Mouse (Mus musculus) gastrocnemius, adult 18-20 months (tissue): ENCODE data around the gene Wdr66. TPM values are rescaled to one million over a fixed set of nuclear protein-coding genes. Genes with fewer than 3 reads are reported as not detected.

Source experiments
- DNase-seq: peaks from one replicate; pipeline ENCODE4 v3.0.0; 2021; ENCODE audit warnings: low spot score
- total RNA-seq, 2 experiments: library from RNA; stranded (reverse); gene quantifications; 2 replicates each; pipeline ENCODE4 v1.2.3; 2021

Gene Wdr66
- total RNA-seq, 2 experiments from 2014 or later, result 0.76 to 1.2 TPM

DNA sequence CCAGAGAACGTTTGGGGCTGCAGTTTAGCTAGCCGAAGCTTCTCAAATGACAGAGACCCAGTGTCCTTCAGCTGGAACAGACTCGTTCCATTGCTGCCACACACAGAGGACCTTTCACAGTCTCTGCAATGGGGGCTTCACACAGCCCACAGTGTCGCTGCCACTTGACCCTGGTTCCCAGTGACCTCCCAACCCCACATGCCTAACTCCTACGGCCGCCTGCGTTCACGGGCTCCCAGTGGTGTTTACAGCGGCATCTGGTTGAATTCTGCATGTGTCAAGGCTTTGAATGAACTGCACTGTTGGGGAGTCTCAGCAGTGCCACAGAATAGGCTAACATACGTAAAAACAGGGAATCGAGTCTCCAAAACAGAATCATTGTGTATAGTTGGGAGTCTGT lies 19.0 kb downstream of the Wdr66 start:
- DNase-seq, result no peak

DNA sequence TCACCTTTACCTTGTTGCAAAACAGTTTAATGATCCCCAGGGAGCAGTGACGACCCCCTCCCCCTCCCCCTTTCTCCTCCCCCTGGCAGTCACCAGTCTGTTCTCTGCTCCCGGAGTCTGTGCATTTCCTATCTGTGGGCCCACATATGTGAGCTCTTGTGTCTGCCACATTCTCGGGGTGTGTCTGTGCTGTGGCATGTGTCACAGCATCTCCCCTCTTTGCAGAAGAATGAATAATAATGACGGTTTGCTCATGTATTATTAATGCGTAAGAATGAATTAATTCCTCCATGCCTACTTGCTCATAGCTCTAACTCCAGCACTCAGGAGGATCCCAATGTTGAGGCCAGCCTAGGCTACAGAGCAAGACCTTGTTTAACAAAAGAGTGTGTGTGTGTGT lies 21.0 kb downstream of the Wdr66 start:
- no peak for DNase-seq

DNA sequence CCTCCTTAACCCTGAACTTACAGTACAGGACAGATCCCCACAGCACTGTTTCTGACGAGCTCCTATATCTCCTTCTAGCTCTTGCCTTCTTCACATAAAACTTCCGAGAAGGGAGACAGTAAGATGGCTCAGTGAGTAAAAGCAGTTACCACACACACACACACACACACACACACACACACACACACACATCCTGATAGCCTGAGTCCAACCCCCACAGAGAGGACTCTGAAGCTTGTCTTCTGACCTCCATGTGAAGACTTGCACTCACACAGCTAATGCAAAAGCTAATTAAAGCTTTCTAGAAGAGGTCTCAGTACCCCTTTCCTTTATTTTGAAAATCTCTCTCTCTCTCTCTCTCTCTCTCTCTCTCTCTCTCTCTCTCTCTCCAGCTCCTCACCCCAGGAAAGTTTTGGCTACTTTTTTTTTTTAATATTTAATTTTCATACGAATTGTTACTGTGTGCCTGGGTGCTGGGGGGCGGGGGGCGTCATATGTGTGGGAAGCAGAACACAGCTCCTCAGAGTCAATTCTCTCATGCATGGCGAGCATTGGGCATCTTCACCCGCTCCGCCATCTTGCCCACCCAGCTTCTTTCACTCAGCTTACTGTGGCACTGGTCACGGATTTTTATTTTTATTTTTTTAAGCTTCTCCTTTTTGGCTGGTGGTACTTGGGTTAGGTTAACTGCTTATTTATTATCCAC lies 24.9 kb downstream of the Wdr66 start:
- no peak for DNase-seq

DNA sequence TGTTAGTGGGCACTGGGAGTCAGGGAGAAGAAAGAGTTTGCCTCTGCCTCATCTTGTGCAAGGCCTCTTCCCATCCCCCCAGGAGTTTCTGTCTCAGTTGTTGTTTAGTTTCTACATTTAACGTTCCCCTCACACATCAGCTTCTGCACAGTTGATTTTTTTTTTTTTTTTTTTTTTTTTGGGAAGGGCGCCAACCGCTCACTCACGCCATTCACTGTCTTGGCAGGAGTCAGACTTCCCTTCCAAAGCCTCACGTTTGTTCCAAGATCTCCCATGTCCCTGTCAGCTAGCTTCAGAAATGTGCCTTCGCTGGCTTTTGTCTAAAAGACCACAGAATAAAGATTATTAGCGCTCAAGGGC lies 25.4 kb downstream of the Wdr66 start:
- no peak for DNase-seq

DNA sequence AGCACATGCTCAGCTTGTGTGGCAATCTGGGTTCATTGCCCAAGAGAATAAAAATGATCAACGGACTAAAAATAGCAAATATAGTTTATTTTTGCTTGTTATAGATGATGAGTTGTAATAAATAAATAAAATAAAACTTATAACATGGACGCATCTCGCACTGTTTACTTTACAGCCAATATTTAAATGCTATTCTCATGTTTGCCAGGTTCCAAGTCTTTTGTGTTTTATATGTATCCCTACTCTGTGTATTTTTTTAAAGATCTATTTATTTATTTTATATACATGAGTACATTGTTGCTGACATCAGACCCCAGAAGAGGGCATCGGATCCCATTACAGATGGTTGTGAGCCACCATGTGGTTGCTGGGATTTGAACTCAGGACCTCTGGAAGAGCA lies 25.8 kb downstream of the Wdr66 start:
- no peak for DNase-seq

DNA sequence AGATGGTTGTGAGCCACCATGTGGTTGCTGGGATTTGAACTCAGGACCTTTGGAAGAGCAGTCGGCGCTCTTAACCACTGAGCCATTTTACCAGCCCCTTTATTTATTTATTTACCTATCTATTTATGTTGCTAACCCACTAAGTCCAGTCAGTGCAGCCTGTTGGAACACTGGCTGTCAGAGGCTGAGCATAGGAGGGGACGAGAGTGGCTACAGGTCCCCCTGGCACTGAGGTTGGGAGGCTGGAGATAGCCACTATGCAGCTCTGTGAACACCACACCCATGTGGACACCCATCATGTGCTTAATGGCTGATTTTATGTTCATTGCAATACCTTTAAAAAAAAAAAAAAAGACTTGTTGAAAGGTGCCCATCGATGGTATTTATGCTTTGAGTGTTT lies 27.3 kb downstream of the Wdr66 start:
- DNase-seq, result no peak

DNA sequence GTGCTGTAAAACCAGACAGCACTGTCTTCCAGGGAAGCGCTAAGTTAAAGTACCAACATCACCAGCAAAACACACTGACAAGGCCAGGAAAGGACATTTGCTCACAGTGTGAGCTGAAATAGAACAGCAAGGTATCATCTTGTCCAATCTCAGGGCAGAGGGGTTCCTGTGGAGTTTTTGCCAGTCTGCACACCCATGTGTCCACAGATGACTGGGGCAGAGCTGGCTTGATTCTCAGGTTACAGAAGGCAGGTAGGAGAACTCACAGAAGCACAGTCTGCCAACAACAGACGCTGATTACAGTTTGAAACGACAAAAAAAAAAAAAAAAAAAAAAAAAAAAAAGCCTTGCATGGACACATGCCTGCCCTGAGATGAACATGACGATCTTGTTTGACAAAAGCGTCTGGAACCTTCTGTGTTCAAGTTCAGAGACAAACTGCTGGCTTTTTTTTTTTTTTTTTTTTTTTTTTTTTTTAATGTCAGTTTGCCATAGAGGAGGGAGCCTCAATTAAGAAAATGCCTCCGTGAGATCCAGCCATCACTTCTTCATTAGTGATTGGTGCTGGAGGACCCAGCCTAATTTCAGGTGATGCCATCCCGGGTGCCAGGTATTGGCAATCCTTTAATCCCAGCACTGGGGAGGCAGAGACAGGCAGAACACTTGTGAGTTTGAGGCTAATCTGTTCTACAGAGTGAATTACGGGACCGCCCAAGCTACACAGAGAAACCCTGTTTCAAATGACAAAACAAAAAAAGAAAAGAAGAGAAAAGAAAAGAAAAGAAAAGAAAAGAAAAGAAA lies 29.6 kb downstream of the Wdr66 start:
- no peak for DNase-seq

DNA sequence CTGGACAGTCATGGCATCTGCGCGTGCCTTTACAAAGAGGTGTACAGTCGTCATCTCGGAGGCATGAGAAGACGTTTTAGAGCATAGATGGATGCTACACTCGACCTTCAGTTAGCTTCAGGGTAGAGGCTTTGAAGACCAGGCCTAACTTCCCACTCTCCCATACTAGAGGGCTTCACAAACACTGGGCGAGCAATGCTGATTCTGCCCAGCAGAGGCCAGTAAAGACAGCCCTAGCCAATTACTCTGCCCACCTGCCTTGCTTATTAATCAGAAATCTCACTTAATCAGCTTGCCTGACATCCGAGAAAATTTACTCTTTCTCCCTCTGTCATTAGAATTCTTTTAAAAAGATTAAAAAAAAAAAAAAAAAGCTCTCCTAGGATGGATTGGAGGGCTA lies 33.3 kb downstream of the Wdr66 start:
- DNase-seq, result peak; percentile 18

DNA sequence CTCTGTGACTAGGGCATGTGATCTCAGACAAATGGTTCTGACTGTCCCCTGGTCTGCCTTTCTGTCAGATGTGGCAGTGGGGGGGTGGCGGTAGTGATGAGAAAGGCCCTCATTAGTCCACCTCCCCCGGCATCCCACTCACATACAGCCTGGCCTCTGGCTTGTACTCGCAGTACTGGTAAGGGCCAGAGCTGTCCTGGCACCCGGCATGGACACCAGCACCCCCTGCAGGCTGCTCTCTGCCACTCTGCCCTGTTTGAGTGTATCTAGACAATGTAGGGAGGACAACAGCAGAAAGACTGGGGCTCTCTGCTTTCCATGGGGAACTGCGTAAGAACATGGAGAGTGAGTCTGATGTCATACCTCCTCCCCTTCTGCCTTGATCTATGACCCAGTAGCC lies 36.2 kb downstream of the Wdr66 start:
- DNase-seq, result no peak

DNA sequence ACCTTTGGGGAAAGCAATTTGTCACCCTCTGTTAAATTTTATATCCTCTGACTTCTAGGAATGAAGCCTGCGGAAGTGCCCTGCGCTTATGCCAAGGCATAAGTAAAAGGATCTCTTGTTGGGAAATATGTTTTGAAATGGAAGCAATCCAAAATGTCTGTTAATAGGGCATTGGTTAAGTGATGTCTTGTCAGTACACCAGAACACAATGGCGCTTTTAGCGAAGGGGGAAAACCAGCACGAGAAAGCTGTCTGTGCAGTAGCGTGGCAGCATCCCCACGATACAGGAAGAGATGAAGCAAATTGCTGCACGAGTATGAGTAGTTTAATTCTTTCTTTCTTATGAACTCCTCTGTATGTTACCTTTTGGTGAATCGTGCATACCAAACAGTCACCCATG lies 42.8 kb downstream of the Wdr66 start:
- no peak for DNase-seq

DNA sequence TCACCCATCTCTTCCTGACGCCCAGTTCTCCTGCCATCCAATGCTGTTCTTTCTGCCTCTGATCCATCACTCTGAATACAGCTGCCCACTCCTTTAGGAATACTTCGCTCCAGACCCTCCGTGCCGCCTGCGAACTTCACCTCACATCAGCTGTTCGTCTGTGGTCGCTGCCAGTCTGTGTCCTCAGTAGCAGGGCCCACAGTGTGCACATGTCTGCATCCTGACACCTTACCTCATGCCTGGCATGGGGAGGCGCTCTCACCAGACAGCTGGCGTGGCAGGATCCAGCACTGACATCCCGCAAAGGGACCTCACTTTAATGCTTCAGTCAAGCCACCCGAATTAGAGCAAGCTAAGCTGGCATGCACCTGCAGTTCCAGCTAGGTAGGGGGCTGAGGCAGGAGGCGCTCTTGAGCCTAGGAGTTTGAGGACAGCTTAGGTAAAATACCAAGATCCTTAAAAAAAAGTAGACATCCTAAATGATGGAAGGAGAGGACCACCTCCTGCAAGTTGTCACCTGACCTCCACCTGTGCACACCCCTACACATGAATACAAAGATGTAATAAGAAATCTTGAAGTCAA lies 44.4 kb downstream of the Wdr66 start:
- DNase-seq, result no peak

DNA sequence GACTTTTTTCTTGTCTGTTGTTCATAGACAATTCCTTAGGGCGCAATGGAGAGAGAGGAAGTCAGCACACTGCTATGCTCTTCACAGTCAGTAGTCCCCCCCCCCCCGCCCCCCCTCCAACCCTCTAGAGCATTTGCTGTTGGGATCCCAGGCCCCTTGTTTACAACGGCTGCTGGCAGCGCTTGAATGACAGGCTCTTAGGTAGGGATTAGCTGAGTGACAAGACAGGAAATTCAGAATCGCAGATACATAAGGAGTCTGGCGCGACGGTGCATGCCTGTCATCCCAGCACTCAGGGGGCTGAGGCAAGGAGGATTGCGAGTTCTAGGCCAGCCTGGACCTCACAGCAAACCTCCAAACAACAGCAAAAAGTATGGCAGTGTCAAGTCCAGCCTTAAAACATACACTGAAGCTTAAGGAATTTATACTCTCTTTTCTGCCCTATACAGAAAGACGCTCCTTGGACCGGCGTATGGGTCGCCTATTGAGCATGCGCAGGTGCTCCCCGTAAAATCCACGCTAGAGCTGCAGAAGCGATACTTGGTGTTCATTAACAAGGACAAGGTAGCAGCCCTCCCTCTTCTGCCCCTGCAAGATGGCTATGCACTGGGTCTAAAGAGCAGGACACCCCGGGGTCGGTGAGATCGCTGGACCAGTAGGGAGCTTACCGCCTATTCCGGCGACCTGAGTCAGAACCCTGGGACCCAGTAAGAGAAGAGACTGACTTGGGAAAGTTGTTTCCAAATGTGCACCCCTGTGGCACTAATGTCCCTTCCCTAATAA lies 45.3 kb downstream of the Wdr66 start:
- DNase-seq, result no peak

DNA sequence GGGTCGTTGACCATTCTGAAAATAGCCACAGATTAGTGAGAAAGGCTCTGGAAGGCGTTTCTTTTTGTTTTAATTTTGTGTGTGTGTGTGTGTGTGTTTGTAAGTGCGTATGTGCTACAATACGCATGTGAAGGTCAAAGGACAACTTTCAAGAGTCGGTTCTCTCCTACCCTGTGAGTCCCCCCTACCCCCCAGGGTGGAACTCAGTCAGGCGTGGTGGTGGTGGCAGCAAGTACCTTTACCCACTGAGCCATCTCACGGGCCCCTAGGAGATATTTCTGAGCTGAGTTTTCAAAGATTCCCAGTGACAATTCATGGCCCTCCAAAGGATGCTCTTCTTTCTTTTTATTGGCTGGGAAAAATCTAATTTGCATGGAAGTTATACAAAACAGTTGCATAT lies 45.9 kb downstream of the Wdr66 start:
- DNase-seq, result no peak

DNA sequence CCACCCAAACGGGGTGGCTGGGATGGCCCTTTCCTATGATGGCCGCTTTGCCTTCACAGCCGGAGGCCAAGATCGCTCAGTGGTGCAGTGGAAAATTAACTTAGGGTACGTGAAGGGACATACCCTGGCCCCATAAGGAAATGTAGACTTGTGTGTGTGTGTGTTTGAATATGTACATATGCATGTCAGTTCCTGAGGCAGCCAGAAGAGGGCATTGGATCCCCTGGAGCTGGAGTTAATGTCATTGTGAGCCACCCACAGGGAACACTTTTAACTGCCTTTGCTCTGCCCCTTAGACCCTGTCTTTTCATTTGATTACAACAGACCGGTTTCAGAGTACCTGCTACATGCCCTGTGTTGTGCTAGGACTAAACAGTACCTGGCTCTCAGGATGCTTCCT lies 46.6 kb downstream of the Wdr66 start:
- no peak for DNase-seq

DNA sequence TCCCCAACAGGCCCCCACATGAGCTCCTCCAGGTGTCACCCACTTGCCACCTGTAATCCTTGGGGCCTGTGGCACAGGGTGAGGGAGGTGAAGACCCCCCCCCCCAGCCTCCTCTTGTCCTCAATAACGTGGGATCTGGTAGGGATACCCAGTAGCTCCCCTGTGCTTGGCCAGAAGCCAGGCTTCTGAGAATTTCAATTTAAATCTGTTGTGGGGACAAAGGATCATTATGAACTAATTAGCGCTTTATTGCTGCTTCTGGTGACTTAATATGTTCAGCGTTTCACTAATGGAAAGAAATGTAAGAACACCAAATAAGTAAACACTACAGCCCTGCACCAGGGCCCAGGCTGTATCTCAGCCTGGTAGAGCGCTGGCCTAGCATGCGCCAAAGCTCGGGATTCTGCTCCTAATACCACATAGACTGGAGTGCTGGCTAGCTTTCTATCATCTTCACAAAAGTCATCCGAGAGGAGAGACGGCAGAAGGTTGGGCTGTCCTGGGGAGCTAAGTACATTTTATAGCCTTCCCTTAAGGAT lies 48.7 kb downstream of the Wdr66 start:
- DNase-seq, result no peak

DNA sequence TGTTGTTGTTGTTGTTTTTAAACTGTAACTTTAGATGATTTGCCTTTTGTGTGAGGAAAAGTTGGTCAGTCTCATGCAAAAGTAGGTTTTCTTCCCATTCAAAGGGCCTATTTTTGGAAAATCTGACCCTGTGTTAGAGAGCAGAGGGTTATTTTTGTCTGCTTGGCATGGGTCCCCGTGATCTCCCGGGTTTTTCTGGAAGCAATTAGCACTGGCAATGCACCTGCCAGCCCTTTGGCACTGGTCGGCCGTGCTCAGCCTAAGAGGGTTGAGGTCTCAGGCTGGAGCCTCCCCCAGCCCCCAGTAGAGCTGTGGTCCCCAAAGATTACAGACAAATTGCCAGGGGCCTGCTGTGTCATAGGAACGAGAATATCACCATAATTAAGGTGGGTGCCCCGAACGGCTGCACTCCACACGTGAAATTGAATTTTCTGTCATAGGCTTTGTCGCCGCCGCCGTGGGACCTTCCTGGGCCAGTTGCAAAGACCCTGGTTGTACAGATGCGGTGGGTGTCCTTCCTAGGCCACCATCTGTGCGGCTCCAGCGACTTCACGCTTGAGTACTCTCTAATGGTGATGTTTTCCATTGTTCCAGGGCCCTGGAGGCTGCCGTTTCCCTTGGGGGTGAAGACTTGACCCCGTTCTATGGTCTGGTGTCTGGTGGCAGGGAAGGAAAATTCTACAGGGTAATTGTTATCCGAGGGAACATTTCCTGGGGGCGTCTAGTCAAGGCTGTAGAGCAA lies 50.0 kb downstream of the Wdr66 start:
- peak; percentile 39 for DNase-seq

DNA sequence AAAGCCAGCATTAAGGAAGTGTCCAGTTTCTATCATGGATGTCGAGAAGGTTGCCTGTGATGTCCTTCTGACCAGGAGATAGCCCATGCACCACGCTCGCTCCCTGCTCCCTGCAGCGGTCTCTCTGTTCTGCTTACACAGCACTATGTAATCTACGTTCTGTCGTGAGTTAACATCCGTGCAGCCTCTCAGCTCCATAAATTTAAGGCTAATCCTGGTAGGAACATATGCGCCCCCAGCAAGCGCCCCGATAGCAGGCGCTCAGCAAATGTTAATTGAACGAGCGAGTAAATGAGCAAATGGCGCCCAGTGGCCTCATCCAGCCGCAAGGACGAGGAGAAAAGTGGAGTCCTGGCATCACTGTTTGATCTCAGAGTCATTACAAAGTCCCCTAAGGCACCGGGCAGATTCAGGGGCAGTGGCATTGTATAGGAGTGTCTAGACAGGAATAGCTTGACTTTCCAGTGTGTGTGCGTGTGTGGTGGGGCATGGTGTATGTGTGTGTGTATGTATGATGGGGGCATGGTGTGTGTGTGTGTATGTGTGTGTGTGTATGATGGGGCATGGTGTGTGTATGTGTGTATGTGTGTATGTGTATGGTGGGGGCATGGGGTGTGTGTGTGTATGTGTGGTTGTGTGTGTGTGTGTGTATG lies 55.9 kb downstream of the Wdr66 start:
- no peak for DNase-seq

DNA sequence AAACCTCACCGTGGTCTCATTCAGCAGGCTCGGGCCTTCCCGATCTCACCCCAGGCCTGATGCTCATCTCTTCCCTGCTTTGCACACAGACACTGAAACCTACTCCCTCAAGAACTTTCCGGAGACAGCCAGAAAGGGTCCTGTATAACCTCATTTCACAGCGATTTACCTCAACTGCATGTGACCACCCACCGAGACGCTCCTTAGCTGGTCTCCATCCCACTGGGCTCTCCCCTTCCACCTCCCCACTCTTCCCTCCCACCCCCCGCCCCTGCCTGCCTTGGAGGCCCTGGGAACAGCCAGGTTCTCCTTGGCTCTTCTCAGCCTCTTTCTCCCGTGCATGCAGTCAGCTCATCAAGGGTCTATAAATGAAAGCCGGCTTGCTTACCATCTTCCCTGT lies 57.9 kb downstream of the Wdr66 start:
- no peak for DNase-seq

DNA sequence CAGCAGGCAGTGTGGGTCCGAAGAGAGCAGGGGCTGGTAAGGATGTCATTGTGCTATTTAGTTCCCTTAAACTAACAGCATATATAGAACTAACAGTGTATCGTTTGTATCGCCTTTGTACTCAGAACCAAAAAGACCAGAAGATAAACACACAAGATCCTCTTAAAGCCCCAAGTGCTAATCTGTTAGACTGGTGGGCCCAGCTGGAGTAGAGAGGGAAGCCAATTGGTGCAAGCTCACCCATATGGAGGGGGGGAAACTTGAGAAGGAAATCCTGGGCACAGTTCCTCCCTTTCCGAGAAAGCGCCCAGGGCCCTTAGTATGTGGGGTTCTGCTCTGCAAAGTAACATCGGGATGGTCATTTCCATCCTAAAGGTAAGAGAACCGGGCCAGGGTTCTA lies 58.3 kb downstream of the Wdr66 start:
- DNase-seq, result no peak

DNA sequence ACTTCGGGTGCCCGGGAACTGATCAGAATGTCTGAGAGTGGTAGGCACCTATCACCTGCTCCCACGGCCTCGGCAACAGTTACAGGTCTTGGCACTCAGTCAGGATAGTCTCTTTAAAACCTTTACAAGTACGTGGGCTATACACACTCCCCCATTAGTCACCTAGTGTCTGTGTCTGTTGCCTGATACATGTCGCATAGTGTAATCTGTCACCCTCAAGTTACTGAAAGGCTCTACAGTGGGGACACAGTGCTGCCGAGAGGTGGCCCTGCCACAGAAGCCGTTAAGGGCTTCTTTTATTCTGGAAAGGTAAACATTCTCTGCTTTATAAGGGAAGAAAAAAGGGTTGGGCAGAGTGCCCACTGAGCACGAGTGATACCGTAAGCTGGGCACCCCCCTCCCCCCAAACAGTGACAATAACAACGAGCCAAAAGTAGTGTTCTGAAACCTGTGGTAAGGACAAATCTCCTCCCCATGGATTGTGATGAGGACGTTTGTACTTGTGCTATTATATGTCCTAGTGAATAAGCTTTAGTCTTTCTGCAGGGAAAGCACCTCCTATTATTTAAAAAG lies 61.2 kb downstream of the Wdr66 start:
- DNase-seq, result no peak
